Mouse (Mus musculus) forebrain, embryonic 13.5 days (tissue): Measurements from ENCODE around the gene Cadm4. TPM values are rescaled to one million over a fixed set of nuclear protein-coding genes. Genes with fewer than 3 reads are reported as not detected.

Source experiments
- ATAC-seq: fragments of 200-750 bp; cut with Nextera tagmentation; 2 replicates; pipeline ENCODE4 v1.8.0; 2017
- H3K27ac ChIP-seq: fragments of 300-500 bp; sonication (generic); 2 replicates; pipeline ENCODE4 v1.5.1; 2015; ENCODE audit warnings: inconsistent platforms, mild to moderate bottlenecking, moderate library complexity
- H3K27me3 ChIP-seq: fragments of 300-500 bp; sonication (generic); 2 replicates; pipeline ENCODE4 v1.6.1; 2015; ENCODE audit warnings: mild to moderate bottlenecking, inconsistent platforms
- H3K36me3 ChIP-seq: fragments of 300-500 bp; sonication (generic); 2 replicates; pipeline ENCODE4 v1.6.1; 2015; ENCODE audit warnings: mild to moderate bottlenecking, inconsistent platforms; ENCODE audit not compliant: poor library complexity, severe bottlenecking
- H3K4me1 ChIP-seq: fragments of 300-500 bp; sonication (generic); 2 replicates; pipeline ENCODE4 v1.6.1; 2015; ENCODE audit warnings: inconsistent platforms
- H3K4me2 ChIP-seq: fragments of 300-500 bp; sonication (generic); 2 replicates; pipeline ENCODE4 v1.6.1; 2015; ENCODE audit warnings: inconsistent platforms, mild to moderate bottlenecking, moderate library complexity
- H3K4me3 ChIP-seq: fragments of 300-500 bp; sonication (generic); 2 replicates; pipeline ENCODE4 v1.5.1; 2015; ENCODE audit warnings: mild to moderate bottlenecking, inconsistent platforms
- H3K9ac ChIP-seq: fragments of 300-500 bp; sonication (generic); 2 replicates; pipeline ENCODE4 v1.6.1; 2015; ENCODE audit warnings: mild to moderate bottlenecking, inconsistent platforms
- H3K9me3 ChIP-seq: fragments of 300-500 bp; sonication (generic); replicated peaks from 2 replicates; pipeline ENCODE4 v1.6.1; 2016; ENCODE audit warnings: inconsistent platforms
- WGBS: fragments of 180-500 bp; shearing (Covaris S2); methylation state at CpG from one replicate; pipeline ENCODE4 v1.1.7; 2015; 5-methylcytosine and 5-hydroxymethylcytosine counted together
- polyA plus RNA-seq: library from polyadenylated mRNA; unstranded; fragments of >200 nt; fragmentation: Nextera tagmentation; extraction: Ambion mirVana; gene quantifications from 2 replicates; pipeline ENCODE4 v1.2.1, GENCODE M21; 2015

Gene Cadm4
- polyA plus RNA-seq, 1 experiment from 2014 or later, result 45.8 TPM

DNA sequence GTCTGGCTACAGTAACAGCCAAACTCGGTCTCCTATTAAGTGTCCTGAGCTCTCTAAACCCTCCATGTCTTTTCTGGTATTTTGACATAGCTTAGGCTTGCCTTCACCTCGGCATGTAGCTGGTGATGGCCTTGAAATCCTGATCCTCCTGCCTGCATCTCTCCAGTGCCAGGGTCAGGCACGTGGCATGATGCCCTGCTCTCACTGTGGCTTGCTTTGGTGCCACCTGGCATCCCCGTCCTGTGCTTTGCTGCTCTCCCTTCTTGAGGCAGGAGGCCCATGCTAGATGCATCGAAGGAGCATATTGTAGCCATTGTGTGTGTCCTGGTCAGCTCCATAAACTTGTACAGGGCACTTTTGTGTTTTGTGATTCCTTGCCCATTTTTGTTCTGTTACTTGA, 55.8 kb downstream of the Cadm4 start:
- WGBS, result 81% methylated on average over 5 of the region's 5 CpGs
- H3K4me1 ChIP-seq, result peaks cover 25% of the 10 kb centered on the region

DNA sequence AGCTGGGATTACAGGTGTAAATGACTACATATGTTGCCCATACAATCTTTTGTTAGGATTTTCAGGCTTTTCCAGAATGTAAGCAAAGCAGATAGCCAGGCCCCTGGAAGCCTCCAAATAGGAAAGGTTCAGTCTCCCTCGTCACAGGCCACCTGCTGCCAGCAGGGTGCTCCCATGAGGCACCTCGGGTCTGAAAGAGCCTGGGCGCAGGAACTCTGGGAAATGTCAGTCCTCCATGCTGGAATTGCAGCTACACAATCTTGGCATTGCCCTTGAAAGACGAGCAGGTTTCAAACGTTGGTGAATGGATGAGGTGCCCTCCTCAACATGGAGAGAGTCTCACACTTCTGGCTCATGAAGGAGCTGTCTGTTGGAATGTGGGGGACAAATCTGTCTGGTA, 56.3 kb downstream of the Cadm4 start:
- 47% methylated on average over 5 of the region's 5 CpGs for WGBS
- H3K27ac ChIP-seq, result no peak overlapping the region
- no peak; the same call in 1 of the 2 replicates for ATAC-seq

More for the DNA sequence above, 55.8 kb downstream of the Cadm4 start:
- no peak overlapping the region for H3K4me2 ChIP-seq
- H3K9ac ChIP-seq, result no peak overlapping the region
- H3K9me3 ChIP-seq, result no peaks in the 10 kb centered on the region
- H3K27me3 ChIP-seq, result peaks cover 15% of the 10 kb centered on the region
- no peak for ATAC-seq
- no peak overlapping the region for H3K4me3 ChIP-seq
- no peak overlapping the region for H3K27ac ChIP-seq
- peaks cover 44% of the 10 kb centered on the region for H3K36me3 ChIP-seq

DNA sequence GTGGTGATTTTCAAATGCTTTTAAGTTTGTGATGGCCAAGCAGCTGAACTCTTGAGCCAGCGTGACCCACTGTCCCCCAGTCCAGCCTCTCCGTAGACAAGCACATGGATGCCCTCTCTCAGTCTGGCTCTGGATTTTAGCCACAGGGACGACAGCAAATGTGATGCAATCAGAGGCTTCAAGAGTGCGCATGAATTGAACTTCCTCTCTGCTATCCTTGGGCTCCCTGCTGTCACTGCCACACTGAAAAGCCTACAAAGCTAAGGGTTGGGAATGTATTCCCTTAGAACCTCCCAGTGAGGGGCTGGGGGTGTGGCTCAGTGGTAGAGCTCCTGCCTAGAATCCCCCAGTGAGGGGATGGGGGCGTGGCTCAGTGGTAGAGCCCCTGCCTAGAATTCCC, 56.9 kb downstream of the Cadm4 start:
- H3K4me1 ChIP-seq, result peaks cover 17% of the 10 kb centered on the region
- no peaks in the 10 kb centered on the region for H3K9me3 ChIP-seq
- ATAC-seq, result no peak; the same call in 1 of the 2 replicates
- peaks cover 6% of the 10 kb centered on the region; the same call in 1 of the 2 replicates for H3K27me3 ChIP-seq
- no peak overlapping the region for H3K4me2 ChIP-seq
- no peak overlapping the region for H3K27ac ChIP-seq
- WGBS, result 80% methylated on average over 5 of the region's 5 CpGs
- no peak overlapping the region for H3K4me3 ChIP-seq
- peaks cover 38% of the 10 kb centered on the region for H3K36me3 ChIP-seq
- no peak overlapping the region for H3K9ac ChIP-seq

More for the DNA sequence above, 56.3 kb downstream of the Cadm4 start:
- H3K4me1 ChIP-seq, result peaks cover 22% of the 10 kb centered on the region
- H3K27me3 ChIP-seq, result peaks cover 12% of the 10 kb centered on the region
- peaks cover 43% of the 10 kb centered on the region for H3K36me3 ChIP-seq
- no peak overlapping the region for H3K4me2 ChIP-seq
- no peak overlapping the region for H3K4me3 ChIP-seq
- no peak overlapping the region for H3K9ac ChIP-seq
- H3K9me3 ChIP-seq, result no peaks in the 10 kb centered on the region

DNA sequence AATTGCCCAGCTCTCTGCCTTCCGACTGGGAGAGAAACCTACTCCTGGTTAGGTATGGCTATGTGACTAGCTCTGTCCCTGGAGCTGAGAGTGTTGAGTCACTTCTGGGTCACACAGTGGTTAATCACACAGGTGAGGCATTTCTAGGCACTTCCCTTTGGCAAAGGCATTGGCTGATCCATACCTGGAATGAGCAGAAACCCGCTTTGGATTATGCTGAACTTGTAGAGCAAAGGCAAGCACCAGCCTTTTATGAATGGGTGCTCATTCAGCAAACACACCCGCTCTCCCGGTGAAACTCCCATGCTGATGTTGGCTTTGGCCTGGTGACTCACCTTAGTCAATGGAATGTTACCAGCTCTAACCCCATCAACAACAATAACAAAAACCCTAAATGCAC, 57.9 kb downstream of the Cadm4 start:
- Histone ChIP-seq H3K27ac (no peak overlapping the region), H3K36me3 (peaks cover 28% of the 10 kb centered on the region), H3K4me3 (no peak overlapping the region), H3K4me2 (no peak overlapping the region), H3K4me1 (peaks cover 7% of the 10 kb centered on the region; the same call in 1 of the 2 replicates), H3K9me3 (no peaks in the 10 kb centered on the region), H3K9ac (no peak overlapping the region), H3K27me3 (no peaks in the 10 kb centered on the region)
- ATAC-seq, result no peak
- WGBS, result 95% methylated on average over 4 of the region's 4 CpGs

DNA sequence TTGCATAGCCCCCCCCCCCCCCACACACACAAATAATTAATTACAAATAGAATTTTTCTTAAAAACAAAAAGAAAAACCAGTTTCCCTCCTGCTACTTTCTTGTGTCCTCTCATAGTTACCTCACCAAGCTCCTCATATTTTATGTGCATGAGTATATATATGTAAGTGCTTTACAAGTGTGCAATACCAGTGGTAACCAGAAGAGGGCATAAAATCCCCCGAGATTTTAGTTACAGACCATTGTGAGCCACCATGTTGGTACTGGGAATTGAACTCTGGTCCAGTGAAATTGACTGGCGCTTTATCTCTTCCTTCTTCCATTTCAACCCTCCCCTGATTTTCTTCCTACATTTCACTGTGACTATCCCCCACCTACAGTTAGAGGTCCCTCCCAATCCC, 62.7 kb downstream of the Cadm4 start:
- Histone ChIP-seq H3K27ac (no peak overlapping the region), H3K4me1 (peaks cover 22% of the 10 kb centered on the region), H3K4me3 (no peak overlapping the region), H3K9me3 (no peaks in the 10 kb centered on the region), H3K9ac (no peak overlapping the region), H3K27me3 (no peaks in the 10 kb centered on the region), H3K4me2 (no peak overlapping the region), H3K36me3 (peaks cover 12% of the 10 kb centered on the region)
- WGBS, result 91% methylated on average over 2 of the region's 2 CpGs
- ATAC-seq, result no peak

DNA sequence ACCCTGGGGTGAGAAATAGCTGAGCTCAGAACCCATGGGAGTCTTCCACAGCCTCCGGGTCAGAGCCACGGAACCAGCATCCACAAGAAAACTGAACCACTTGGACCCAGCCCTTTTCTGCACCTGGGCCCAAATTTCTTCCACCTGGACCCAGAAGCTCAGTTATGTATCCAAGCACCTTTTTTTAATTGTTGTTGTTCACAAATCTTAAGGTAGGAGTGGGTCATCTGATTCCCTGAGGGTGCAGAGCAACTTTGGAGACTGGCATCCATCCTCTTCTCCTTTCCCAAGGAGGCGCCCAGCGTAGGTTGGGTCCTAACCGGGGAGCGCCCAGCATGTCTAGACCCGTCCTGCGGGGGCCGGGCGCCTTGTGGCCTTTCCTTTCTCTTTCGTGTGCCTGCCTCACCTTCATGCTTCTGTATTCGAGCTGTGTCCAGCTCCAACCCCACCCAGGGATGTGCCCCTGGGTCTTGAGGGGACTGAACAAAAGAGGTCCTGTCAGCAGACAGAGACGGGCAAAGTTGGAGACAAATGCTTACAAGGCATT, 64.3 kb downstream of the Cadm4 start, which contains the start of the genes Pinlyp and Xrcc1:
Pinlyp (minus strand) TSS at position 51 of the 547 bp plus-strand sequence.
Xrcc1 (plus strand) TSS at position 222 of the 547 bp plus-strand sequence.
- WGBS, result 39% methylated on average over 13 of the region's 13 CpGs
- peak within 1 kb of the TSS; percentile 85 for H3K9ac ChIP-seq
- H3K9me3 ChIP-seq, result no peaks in the 10 kb centered on the region

DNA sequence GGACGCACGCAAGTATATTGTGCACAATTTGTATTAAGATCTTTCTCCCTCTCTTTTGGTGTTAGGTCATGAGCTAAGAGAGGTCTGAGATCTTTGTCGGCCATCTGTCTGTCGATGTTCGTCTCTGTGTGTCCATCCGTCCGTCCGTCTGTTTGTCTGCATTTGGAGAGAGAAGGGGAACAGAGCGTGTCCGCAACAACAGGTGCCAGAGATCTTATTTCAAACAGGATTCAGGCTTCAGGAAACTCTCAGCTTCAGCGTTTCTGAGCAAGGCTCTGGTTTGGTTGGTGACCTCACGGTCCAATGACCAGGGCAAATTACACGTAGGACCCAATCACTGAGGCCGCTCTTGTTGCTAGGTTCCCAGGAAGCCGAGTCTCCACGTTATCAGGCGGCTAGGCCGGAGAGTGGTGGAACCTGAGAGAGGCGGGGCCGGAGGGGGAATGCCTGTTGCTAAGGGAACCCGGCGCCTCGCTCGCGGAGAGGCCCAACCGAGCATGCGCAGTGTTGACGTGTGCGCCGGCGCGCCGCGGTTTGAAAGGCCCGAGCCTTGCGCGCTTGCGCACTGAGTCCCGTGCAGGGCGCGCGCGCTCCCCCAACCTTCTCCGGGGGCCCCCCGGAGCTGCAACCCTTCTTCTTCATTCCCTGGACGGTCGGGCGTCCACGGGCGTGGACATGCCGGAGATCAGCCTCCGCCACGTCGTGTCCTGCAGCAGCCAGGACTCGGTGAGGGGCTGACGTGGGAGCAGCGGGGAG, 65.0 kb downstream of the Cadm4 start:
- no peaks in the 10 kb centered on the region for H3K27me3 ChIP-seq
- WGBS, result under 1% methylated on average over 57 of the region's 57 CpGs
- peak; percentile 99 for ATAC-seq
- peak overlapping the region; percentile 83 for H3K4me3 ChIP-seq
- peak overlapping the region; percentile 59 for H3K27ac ChIP-seq
- peaks cover 31% of the 10 kb centered on the region for H3K36me3 ChIP-seq
- H3K9me3 ChIP-seq, result no peaks in the 10 kb centered on the region
- peak overlapping the region; percentile 85 for H3K9ac ChIP-seq
- peak overlapping the region; percentile 74 for H3K4me2 ChIP-seq
- peaks cover 22% of the 10 kb centered on the region for H3K4me1 ChIP-seq

More for the DNA sequence above, 64.3 kb downstream of the Cadm4 start, which contains the start of the genes Pinlyp and Xrcc1:
- Histone ChIP-seq H3K4me2 (peak within 1 kb of the TSS; percentile 74), H3K4me1 (peaks cover 22% of the 10 kb centered on the region), H3K4me3 (peak within 1 kb of the TSS; percentile 83), H3K27me3 (no peaks in the 10 kb centered on the region), H3K27ac (peak within 1 kb of the TSS; percentile 59), H3K36me3 (peaks cover 28% of the 10 kb centered on the region)
- ATAC-seq, result 0 out of 2 replicates have a peak, but pooled peaks have one; percentile 9

DNA sequence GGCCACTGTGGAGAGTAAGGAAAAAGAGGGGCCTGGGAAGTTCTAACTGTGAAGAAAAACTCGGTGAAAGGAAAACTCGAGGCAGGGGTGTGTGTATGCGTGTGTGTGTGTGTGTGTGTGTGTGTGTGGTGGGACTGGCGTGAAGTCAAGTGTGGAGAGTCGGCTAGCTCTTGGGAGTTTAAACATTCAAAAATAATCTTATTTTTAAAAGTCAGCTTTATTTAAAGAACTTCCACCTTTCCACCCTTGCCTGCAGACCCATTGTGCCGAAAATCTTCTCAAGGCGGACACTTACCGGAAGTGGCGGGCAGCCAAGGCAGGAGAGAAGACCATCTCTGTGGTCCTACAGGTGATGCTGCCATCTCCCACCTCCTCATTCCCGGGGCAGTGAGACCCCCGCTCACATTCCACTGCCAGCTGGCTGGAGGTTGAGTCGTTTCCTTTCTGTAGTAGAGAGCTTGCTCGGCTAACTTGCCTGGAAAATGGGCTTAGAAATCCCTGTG, 65.8 kb downstream of the Cadm4 start:
- Histone ChIP-seq H3K4me1 (peaks cover 22% of the 10 kb centered on the region), H3K36me3 (peaks cover 39% of the 10 kb centered on the region), H3K4me2 (peak overlapping the region; percentile 74), H3K27ac (no peak overlapping the region), H3K4me3 (peak overlapping the region; percentile 83), H3K9ac (peak overlapping the region; percentile 85), H3K9me3 (no peaks in the 10 kb centered on the region), H3K27me3 (no peaks in the 10 kb centered on the region)
- 21% methylated on average over 13 of the region's 13 CpGs for WGBS
- 0 out of 2 replicates have a peak, but pooled peaks have one; percentile 14 for ATAC-seq

DNA sequence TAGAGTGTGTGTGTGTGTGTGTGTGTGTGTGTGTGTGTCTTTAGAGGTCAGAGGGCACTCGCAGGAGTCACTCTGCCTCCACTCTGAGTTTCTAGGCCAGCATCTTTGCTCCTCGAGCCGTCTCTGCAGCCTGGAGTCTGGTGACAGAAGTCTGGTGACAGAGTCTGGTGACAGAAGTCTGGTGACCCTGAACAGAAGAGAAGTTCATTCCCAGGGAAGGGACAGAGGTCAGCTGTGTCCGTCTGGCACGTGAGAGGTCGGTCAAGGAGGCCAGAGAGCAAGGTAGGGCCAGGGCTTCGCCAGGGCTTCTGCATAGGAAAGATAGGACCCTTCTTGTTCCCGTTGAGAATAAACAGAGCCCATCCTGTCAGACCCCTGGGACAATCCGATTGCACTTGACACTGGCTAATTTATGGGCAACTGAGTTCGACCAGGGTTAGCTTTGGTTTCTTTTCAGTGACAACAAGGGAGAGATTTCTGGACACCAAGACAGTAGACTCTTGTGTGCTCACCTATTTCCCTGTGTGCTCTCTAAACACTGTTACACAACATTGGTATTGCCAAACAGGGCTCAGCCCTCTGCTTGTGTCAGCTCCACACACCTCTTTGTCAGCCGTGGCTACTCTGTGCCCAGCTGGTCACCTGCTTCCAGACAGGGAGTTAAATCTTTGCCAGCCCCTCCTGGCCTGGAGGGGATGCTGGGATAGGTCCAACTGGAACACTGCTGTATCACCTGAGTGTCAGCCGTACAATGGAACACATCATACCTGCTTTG, 70.3 kb downstream of the Cadm4 start:
- 95% methylated on average over 12 of the region's 12 CpGs for WGBS
- no peak overlapping the region for H3K4me2 ChIP-seq
- peaks cover 13% of the 10 kb centered on the region for H3K4me1 ChIP-seq
- H3K27me3 ChIP-seq, result no peaks in the 10 kb centered on the region
- H3K4me3 ChIP-seq, result no peak overlapping the region
- H3K27ac ChIP-seq, result no peak overlapping the region
- ATAC-seq, result no peak
- no peak overlapping the region for H3K9ac ChIP-seq
- peaks cover 76% of the 10 kb centered on the region for H3K36me3 ChIP-seq
- H3K9me3 ChIP-seq, result no peaks in the 10 kb centered on the region
